12 mouse cellular contexts compared by ENCODE assay signal in the genomic region with DNA sequence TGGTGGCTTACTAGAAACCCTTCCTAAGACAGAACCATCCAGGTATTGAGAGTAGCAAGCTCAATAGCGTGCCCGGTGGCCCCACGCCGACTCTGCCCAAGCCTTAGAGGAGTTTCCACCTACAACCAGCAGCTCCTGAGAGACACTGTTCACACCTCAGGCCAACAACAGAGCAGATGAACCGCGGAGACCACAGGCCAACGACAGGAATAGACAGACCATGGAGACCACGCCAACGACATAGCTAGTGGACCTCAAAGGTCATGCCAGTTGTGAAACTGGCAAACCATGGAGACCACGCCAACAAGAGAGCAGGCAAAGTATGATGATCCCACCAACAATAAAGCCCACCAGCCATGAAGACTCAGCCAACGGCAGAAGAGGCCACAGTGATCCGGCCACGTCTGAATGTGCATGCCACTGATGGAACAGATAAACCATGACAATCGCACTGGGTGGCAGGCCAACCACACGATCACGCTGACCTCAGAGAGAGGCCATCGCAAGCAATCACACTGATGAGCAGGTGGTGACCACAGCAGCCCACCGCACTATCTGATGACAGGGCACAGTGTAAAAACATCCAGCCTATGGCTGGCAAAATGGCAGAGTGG. TPM values are rescaled to one million over a fixed set of nuclear protein-coding genes. Genes with fewer than 3 reads are reported as not detected.
DNase-seq lines count a peak whose midpoint lies in the region; ATAC-seq and TF ChIP-seq lines count a peak whose summit lies in the region.
"Had no signal": no experiment of that assay in that cellular context is flagged by ENCODE, and none has a peak within 500 bp of the region (broad histone marks: within the 10 kb centered on the region; RNA-seq: fewer than 3 reads in every experiment).

No protein-coding gene starts in this region.

- no peak overlapping the region for H3K4me2 ChIP-seq in heart, postnatal 0 days (ENCODE audit: low read depth, low read length)
- no peak overlapping the region for H3K4me2 ChIP-seq in heart, embryonic 11.5 days
- 0 out of 2 replicates have a peak overlapping the region, but pooled peaks have one; percentile 1 for H3K4me2 ChIP-seq in neural tube, embryonic 12.5 days (replicated peaks)
- H3K4me2 ChIP-seq in limb, embryonic 13.5 days (replicated peaks), result no peak overlapping the region
- no peak overlapping the region for H3K4me2 ChIP-seq in stomach, embryonic 15.5 days
- H3K4me2 ChIP-seq: liver, embryonic 15.5 days had no signal

- no peaks in the 10 kb centered on the region for H3K9me3 ChIP-seq in heart, postnatal 0 days (replicated peaks; ENCODE audit: control insufficient read depth, low read length)
- H3K9me3 ChIP-seq in heart, embryonic 11.5 days (replicated peaks; ENCODE audit: control insufficient read depth, low read length), result no peaks in the 10 kb centered on the region
- no peaks in the 10 kb centered on the region for H3K9me3 ChIP-seq in neural tube, embryonic 12.5 days
- H3K9me3 ChIP-seq in limb, embryonic 13.5 days, result no peaks in the 10 kb centered on the region
- H3K9me3 ChIP-seq in stomach, embryonic 15.5 days, result no peaks in the 10 kb centered on the region
- H3K9me3 ChIP-seq: liver, embryonic 15.5 days had no signal

- no peak overlapping the region for H3K9ac ChIP-seq in heart, postnatal 0 days (replicated peaks; ENCODE audit: low read depth, low read length)
- H3K9ac ChIP-seq in heart, embryonic 11.5 days (ENCODE audit: low read depth, low read length), result no peak overlapping the region
- H3K9ac ChIP-seq in neural tube, embryonic 12.5 days, result no peak overlapping the region
- H3K9ac ChIP-seq in limb, embryonic 13.5 days, result no peak overlapping the region
- no peak overlapping the region for H3K9ac ChIP-seq in stomach, embryonic 15.5 days
- H3K9ac ChIP-seq: liver, embryonic 15.5 days had no signal

- no peaks in the 10 kb centered on the region for H3K36me3 ChIP-seq in heart, postnatal 0 days (replicated peaks; ENCODE audit: control insufficient read depth, insufficient read depth, low read length)
- no peaks in the 10 kb centered on the region for H3K36me3 ChIP-seq in heart, embryonic 11.5 days (ENCODE audit: control insufficient read depth, insufficient read depth, low read length)
- no peaks in the 10 kb centered on the region for H3K36me3 ChIP-seq in neural tube, embryonic 12.5 days
- no peaks in the 10 kb centered on the region for H3K36me3 ChIP-seq in limb, embryonic 13.5 days
- H3K36me3 ChIP-seq in stomach, embryonic 15.5 days, result no peaks in the 10 kb centered on the region
- H3K36me3 ChIP-seq: liver, embryonic 15.5 days had no signal

- DNase-seq in heart, postnatal 0 days (ENCODE audit: low spot score), result no peak
- DNase-seq in neural tube, embryonic 10.5 days (ENCODE audit: extremely low spot score, low spot score), result no peak
- DNase-seq in right cerebral cortex, adult 18-20 months, result no peak
- DNase-seq in urinary bladder, adult 2 months (ENCODE audit: low spot score), result no peak
- DNase-seq: cerebellum, adult 8-10 months had no signal

- ATAC-seq in heart, postnatal 0 days (ENCODE audit: insufficient read depth, low read depth), result no peak
- no peak for ATAC-seq in heart, embryonic 11.5 days (replicated peaks; ENCODE audit: insufficient number of reproducible peaks, low FRiP score, low TSS enrichment)
- no peak for ATAC-seq in neural tube, embryonic 12.5 days (ENCODE audit: low FRiP score, low read depth)
- ATAC-seq in limb, embryonic 13.5 days (ENCODE audit: low FRiP score, low read depth), result no peak
- ATAC-seq in stomach, embryonic 15.5 days (ENCODE audit: insufficient read depth, low FRiP score, low read depth), result no peak
- ATAC-seq: midbrain, embryonic 16.5 days had no signal

- H3K27me3 ChIP-seq in heart, postnatal 0 days (ENCODE audit: control insufficient read depth, insufficient read depth, low read length), result no peaks in the 10 kb centered on the region
- no peaks in the 10 kb centered on the region for H3K27me3 ChIP-seq in heart, embryonic 11.5 days (ENCODE audit: control insufficient read depth, insufficient read depth, low read length)
- no peaks in the 10 kb centered on the region for H3K27me3 ChIP-seq in neural tube, embryonic 12.5 days (replicated peaks)
- no peaks in the 10 kb centered on the region for H3K27me3 ChIP-seq in limb, embryonic 13.5 days
- no peaks in the 10 kb centered on the region for H3K27me3 ChIP-seq in stomach, embryonic 15.5 days (replicated peaks)
- H3K27me3 ChIP-seq: liver, embryonic 15.5 days had no signal

- H3K4me3 ChIP-seq in heart, postnatal 0 days (ENCODE audit: low read depth, low read length), result no peak overlapping the region
- H3K4me3 ChIP-seq in heart, embryonic 11.5 days (ENCODE audit: low read depth, low read length), result no peak overlapping the region
- no peak overlapping the region for H3K4me3 ChIP-seq in neural tube, embryonic 12.5 days
- no peak overlapping the region for H3K4me3 ChIP-seq in limb, embryonic 13.5 days
- H3K4me3 ChIP-seq in stomach, embryonic 15.5 days (replicated peaks), result no peak overlapping the region
- H3K4me3 ChIP-seq: liver, embryonic 15.5 days had no signal

- peak overlapping the region; percentile 40; the same call in 1 of the 2 replicates for H3K27ac ChIP-seq in heart, postnatal 0 days (ENCODE audit: low read depth)
- H3K27ac ChIP-seq in heart, embryonic 11.5 days (ENCODE audit: low read depth, low read length), result no peak overlapping the region
- H3K27ac ChIP-seq in neural tube, embryonic 12.5 days, result no peak overlapping the region
- H3K27ac ChIP-seq in limb, embryonic 13.5 days, result peak overlapping the region; percentile 39; the same call in 1 of the 2 replicates
- H3K27ac ChIP-seq in stomach, embryonic 15.5 days, result peak overlapping the region; percentile 6
- H3K27ac ChIP-seq: kidney, postnatal 0 days; liver, embryonic 15.5 days had no signal

- H3K4me1 ChIP-seq in heart, postnatal 0 days (ENCODE audit: control insufficient read depth, insufficient read depth), result peaks cover 81% of the 10 kb centered on the region
- H3K4me1 ChIP-seq in heart, embryonic 11.5 days (ENCODE audit: control insufficient read depth, insufficient read depth, low read length), result peaks cover 85% of the 10 kb centered on the region
- H3K4me1 ChIP-seq in neural tube, embryonic 12.5 days, result peaks cover 92% of the 10 kb centered on the region
- H3K4me1 ChIP-seq in limb, embryonic 13.5 days, result peaks cover 92% of the 10 kb centered on the region
- H3K4me1 ChIP-seq in stomach, embryonic 15.5 days, result peaks cover 84% of the 10 kb centered on the region

- 92% methylated on average over 18 of the region's 18 CpGs for WGBS in heart, postnatal 0 days
- WGBS in heart, embryonic 11.5 days (ENCODE audit: insufficient replicate concordance), result 84% methylated on average over 18 of the region's 18 CpGs
- WGBS in neural tube, embryonic 12.5 days, result 88% methylated on average over 18 of the region's 18 CpGs
- 88% methylated on average over 18 of the region's 18 CpGs for WGBS in limb, embryonic 13.5 days
- 89% methylated on average over 18 of the region's 18 CpGs for WGBS in stomach, embryonic 15.5 days

- no peak for TF ChIP-seq EP300 in heart, postnatal 0 days (IDR thresholded peaks at IDR 0.05; ENCODE audit: low read depth)

- TF ChIP-seq CTCF in heart, postnatal 0 days (IDR thresholded peaks at IDR 0.05; ENCODE audit: low read depth), result no peak

RNA-seq across cellular contexts. Expression of a gene that starts 41.2 kb away (rescaled TPM):
- total RNA-seq in heart, postnatal 0 days (2014; rRNA removed; ENCODE audit: low replicate concordance), result 21.6 and 73.8 TPM in 2 replicates
- polyA plus RNA-seq in heart, postnatal 0 days (2015; fragmentation: Nextera tagmentation; extraction: Ambion mirVana), result 14.3 and 15.5 TPM in 2 replicates
- 14.3 and 18.8 TPM in 2 replicates for polyA plus RNA-seq in heart, embryonic 11.5 days (2014; fragmentation: Nextera tagmentation; extraction: Ambion mirVana)
- polyA plus RNA-seq in neural tube, embryonic 12.5 days (2016; fragmentation: Nextera tagmentation; extraction: Ambion mirVana), result 36.0 and 36.9 TPM in 2 replicates
- 33.9 and 34.9 TPM in 2 replicates for polyA plus RNA-seq in limb, embryonic 13.5 days (2015; fragmentation: Nextera tagmentation; extraction: Ambion mirVana)
- polyA plus RNA-seq in stomach, embryonic 15.5 days (2015; fragmentation: Nextera tagmentation; extraction: Ambion mirVana), result 26.7 and 32.5 TPM in 2 replicates
- 24.5 and 61.9 TPM in 2 replicates for polyA plus RNA-seq in urinary bladder, adult 2 months (2012; rRNA removed)

Comparison
In these comparisons a context has a peak if more than half of its experiments do, and no peak if none do; other contexts are left out.
1. H3K27ac ChIP-seq: peak in heart, postnatal 0 days (single experiment), limb, embryonic 13.5 days (single experiment) and stomach, embryonic 15.5 days (single experiment); none in heart, embryonic 11.5 days (single experiment) and neural tube, embryonic 12.5 days (single experiment).